Mouse (Mus musculus) kidney, embryonic 15.5 days (tissue): ENCODE data around the gene Os9. TPM values are rescaled to one million over a fixed set of nuclear protein-coding genes. Genes with fewer than 3 reads are reported as not detected.

ENCODE experiments used
- ATAC-seq: fragments of 200-750 bp; cut with Nextera tagmentation; replicated peaks from 2 replicates; pipeline ENCODE4 v1.8.0; 2017; ENCODE audit warnings: moderate TSS enrichment; ENCODE audit not compliant: low FRiP score
- H3K27ac ChIP-seq: fragments of 300-500 bp; sonication (generic); 2 replicates; pipeline ENCODE4 v1.5.1; 2015; ENCODE audit warnings: mild to moderate bottlenecking, inconsistent platforms
- H3K27me3 ChIP-seq: fragments of 300-500 bp; sonication (generic); 2 replicates; pipeline ENCODE4 v1.6.1; 2015; ENCODE audit warnings: inconsistent platforms
- H3K36me3 ChIP-seq: fragments of 300-500 bp; sonication (generic); 2 replicates; pipeline ENCODE4 v1.6.1; 2015; ENCODE audit warnings: inconsistent platforms
- H3K4me1 ChIP-seq: fragments of 300-500 bp; sonication (generic); 2 replicates; pipeline ENCODE4 v1.6.1; 2015; ENCODE audit warnings: inconsistent platforms
- H3K4me2 ChIP-seq: fragments of 300-500 bp; sonication (generic); 2 replicates; pipeline ENCODE4 v1.6.1; 2015; ENCODE audit warnings: moderate library complexity, mild to moderate bottlenecking, inconsistent platforms
- H3K4me3 ChIP-seq: fragments of 300-500 bp; sonication (generic); replicated peaks from 2 replicates; pipeline ENCODE4 v1.5.1; 2015; ENCODE audit warnings: mild to moderate bottlenecking, inconsistent platforms
- H3K9ac ChIP-seq: fragments of 300-500 bp; sonication (generic); 2 replicates; pipeline ENCODE4 v1.6.1; 2015; ENCODE audit warnings: mild to moderate bottlenecking, inconsistent platforms
- H3K9me3 ChIP-seq: fragments of 300-500 bp; sonication (generic); replicated peaks from 2 replicates; pipeline ENCODE4 v1.6.1; 2016; ENCODE audit warnings: inconsistent platforms
- WGBS: fragments of 180-500 bp; shearing (Covaris S2); methylation state at CpG from one replicate; pipeline ENCODE4 v1.1.7; 2015; ENCODE audit warnings: mixed read lengths; 5-methylcytosine and 5-hydroxymethylcytosine counted together
- polyA plus RNA-seq: library from polyadenylated mRNA; unstranded; fragments of >200 nt; fragmentation: Nextera tagmentation; extraction: Ambion mirVana; gene quantifications from 2 replicates; pipeline ENCODE4 v1.2.1, GENCODE M21; 2015

Os9 gene
- polyA plus RNA-seq, 1 experiment from 2014 or later, result 94.0 TPM

DNA sequence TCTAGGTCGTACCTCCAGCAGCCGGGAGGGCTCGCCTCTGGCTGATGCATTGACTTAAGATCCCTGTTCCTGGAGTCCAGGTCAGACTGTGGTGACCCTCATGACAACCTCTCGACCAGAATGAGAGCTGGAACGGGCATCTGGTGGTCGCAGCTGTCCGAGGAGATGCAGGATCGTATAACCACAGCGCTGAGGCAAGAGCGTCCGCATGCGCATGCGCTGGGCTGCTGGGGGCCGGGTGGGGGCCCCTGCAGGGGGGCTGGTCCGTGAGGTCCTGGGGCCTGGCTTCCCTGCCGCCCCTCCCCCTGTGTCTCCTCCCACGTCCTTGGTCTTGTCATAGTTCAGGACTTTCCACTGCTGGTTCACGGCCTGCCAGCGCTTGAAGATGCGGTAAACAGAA lies 64.4 kb downstream of the Os9 start:
- no peak overlapping the region for H3K4me2 ChIP-seq
- peaks cover 30% of the 10 kb centered on the region for H3K27me3 ChIP-seq
- H3K9me3 ChIP-seq, result no peaks in the 10 kb centered on the region
- H3K4me3 ChIP-seq, result no peak overlapping the region
- peaks cover 30% of the 10 kb centered on the region for H3K4me1 ChIP-seq
- no peak overlapping the region for H3K9ac ChIP-seq
- no peak overlapping the region for H3K27ac ChIP-seq
- no peak for ATAC-seq
- 84% methylated on average over 20 of the region's 20 CpGs for WGBS
- H3K36me3 ChIP-seq, result peaks cover 25% of the 10 kb centered on the region

DNA sequence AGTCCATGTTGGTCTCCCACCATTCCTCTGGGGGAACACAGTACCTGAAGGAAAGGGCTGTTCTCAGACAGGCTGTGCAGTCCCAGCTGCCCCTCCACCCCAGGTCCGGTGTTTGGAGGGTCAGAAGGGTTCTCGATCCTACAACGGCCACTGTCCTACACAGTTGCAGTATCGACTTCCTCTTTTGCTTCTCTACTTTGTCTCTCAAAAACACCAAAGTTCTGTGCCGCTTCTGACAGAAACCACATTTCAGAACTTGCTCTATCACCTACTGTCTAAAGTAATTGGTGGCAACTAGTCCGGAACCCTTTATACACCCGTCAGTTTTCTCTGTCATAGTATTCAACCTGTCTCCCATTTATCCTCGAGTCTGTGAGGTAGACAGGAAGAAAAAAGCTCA lies 65.5 kb downstream of the Os9 start:
- 86% methylated on average over 8 of the region's 8 CpGs for WGBS
- H3K27ac ChIP-seq, result no peak overlapping the region
- peaks cover 23% of the 10 kb centered on the region for H3K4me1 ChIP-seq
- H3K4me2 ChIP-seq, result no peak overlapping the region
- H3K36me3 ChIP-seq, result peaks cover 25% of the 10 kb centered on the region
- no peak overlapping the region for H3K9ac ChIP-seq
- no peak for ATAC-seq
- no peaks in the 10 kb centered on the region for H3K9me3 ChIP-seq
- H3K4me3 ChIP-seq, result no peak overlapping the region
- H3K27me3 ChIP-seq, result peaks cover 30% of the 10 kb centered on the region

DNA sequence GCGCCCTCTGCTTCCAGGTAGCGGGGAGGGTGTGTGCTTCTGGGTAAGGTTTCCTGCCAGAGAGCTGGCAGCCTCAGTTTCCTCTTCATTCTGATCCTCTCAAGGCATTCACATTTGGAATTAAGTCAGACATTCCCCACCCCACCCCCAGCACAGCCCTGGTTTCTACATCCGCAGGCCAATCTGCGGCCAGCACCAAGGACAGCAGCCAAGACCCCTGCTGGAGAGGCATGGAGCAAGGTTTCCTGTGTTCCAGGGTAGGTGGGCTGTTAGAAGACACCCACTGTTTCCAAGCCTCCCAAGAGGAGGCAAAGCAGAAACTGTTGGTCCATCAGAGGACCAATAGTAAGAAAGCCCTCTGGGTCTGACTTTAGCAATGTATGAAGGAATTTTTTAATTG lies 66.3 kb downstream of the Os9 start:
- WGBS, result 65% methylated on average over 4 of the region's 4 CpGs
- peaks cover 25% of the 10 kb centered on the region for H3K36me3 ChIP-seq
- H3K27me3 ChIP-seq, result peaks cover 32% of the 10 kb centered on the region
- H3K9me3 ChIP-seq, result no peaks in the 10 kb centered on the region
- H3K4me1 ChIP-seq, result peaks cover 21% of the 10 kb centered on the region
- no peak overlapping the region for H3K27ac ChIP-seq
- H3K9ac ChIP-seq, result no peak overlapping the region
- H3K4me3 ChIP-seq, result no peak overlapping the region
- no peak for ATAC-seq
- no peak overlapping the region for H3K4me2 ChIP-seq

DNA sequence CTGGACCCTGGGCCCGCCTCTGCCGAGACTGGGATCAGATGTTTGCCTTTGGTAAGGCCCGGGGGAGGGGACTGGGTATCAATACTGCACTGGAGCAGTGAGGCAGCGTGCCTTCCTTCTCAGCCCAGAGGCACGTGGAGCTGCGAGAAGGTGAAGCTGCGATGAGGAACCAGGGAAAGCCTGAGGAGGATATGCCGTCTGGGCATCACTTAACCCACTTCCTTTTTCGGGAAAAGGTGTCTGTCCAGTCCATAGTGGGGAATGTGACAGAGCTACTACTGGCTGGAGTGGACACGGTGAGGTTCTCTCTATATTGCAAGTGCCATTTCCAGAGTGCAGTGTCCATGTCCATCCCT lies 70.8 kb downstream of the Os9 start:
- peak overlapping the region; percentile 50 for H3K4me2 ChIP-seq
- H3K27me3 ChIP-seq, result peaks cover 56% of the 10 kb centered on the region
- H3K36me3 ChIP-seq, result peaks cover 6% of the 10 kb centered on the region
- H3K27ac ChIP-seq, result no peak overlapping the region
- WGBS, result 15% methylated on average over 10 of the region's 10 CpGs
- no peak overlapping the region for H3K9ac ChIP-seq
- ATAC-seq, result peak; percentile 5; the same call in 1 of the 2 replicates
- H3K4me3 ChIP-seq, result peak overlapping the region; percentile 31; the same call in 1 of the 2 replicates
- peaks cover 23% of the 10 kb centered on the region for H3K4me1 ChIP-seq
- H3K9me3 ChIP-seq, result no peaks in the 10 kb centered on the region

DNA sequence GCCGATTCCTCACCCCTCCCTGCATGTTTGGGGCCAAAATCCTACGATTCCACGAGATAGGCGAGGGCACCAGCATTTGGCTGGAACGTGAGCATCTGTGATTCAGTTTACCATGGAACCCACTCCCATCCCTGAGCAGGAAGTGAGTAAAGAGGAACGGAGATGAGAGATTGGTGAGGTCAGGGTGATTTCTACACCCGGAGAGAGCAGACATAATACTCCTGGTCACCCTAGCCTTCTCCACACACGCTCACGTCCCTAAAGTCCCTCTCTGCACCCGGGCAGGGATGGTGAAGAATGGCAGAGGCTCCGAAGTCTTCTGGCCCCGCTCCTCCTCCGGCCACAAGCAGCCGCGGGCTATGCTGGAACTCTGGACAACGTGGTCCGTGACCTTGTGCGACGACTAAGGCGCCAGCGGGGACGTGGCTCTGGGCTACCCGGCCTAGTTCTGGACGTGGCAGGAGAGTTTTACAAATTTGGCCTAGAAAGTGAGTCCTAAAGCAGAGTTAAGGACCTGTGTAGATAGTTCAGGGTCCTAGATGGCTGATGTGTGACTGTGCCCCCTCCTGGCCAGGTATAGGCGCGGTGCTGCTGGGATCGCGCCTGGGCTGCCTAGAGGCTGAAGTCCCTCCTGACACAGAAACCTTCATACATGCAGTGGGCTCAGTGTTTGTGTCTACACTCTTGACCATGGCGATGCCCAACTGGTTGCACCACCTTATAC lies 71.4 kb downstream of the Os9 start:
- H3K9ac ChIP-seq, result no peak overlapping the region
- 2% methylated on average over 29 of the region's 29 CpGs for WGBS
- H3K9me3 ChIP-seq, result no peaks in the 10 kb centered on the region
- peaks cover 11% of the 10 kb centered on the region for H3K36me3 ChIP-seq
- 0 out of 2 replicates have a peak, but pooled peaks have one; percentile 5 for ATAC-seq
- no peak overlapping the region for H3K27ac ChIP-seq
- H3K4me1 ChIP-seq, result peaks cover 23% of the 10 kb centered on the region
- peaks cover 56% of the 10 kb centered on the region for H3K27me3 ChIP-seq
- H3K4me2 ChIP-seq, result peak overlapping the region; percentile 50
- H3K4me3 ChIP-seq, result peak overlapping the region; percentile 31

DNA sequence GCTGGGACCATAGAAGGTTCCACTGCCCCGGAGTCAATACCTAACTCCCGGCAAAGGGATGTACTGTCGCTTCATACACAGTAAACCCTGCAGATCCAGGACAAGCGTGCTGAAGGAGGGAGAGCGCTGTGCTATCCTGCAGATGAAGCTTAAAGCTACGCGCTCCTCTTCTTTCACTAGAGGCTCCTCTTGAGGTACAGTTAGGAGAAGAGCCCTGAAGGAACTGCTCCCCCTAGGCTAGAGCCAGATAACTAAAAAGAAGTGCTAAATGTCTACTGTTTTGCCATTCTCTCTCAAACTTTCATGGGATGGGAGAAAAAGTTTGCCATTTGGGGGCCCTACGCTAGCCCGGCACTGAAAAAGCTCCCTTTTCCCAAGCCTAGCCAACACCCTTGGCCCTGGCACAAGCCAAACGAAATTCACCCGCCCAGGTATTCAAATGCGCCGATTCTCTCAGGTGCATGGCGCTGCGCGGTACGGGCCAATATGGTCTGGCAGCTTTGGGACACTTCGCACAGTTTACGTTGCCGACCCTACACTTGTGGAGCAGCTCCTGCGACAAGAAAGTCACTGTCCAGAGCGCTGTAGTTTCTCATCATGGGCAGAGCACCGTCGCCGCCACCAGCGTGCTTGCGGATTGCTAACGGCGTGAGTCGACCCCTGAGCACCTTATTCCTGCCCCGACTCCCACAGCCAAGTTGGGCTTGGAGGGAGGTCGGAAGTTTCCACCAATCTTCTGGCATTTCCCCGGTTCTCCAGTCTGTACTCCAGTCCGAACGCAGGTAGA lies 72.1 kb downstream of the Os9 start:
- WGBS, result 4% methylated on average over 35 of the region's 35 CpGs
- Histone ChIP-seq H3K4me2 (peak overlapping the region; percentile 50), H3K27ac (no peak overlapping the region), H3K4me1 (peaks cover 23% of the 10 kb centered on the region), H3K36me3 (peaks cover 17% of the 10 kb centered on the region), H3K4me3 (peak overlapping the region; percentile 31), H3K9me3 (no peaks in the 10 kb centered on the region), H3K9ac (peak overlapping the region; percentile 14; the same call in 1 of the 2 replicates), H3K27me3 (peaks cover 56% of the 10 kb centered on the region)
- no peak for ATAC-seq

DNA sequence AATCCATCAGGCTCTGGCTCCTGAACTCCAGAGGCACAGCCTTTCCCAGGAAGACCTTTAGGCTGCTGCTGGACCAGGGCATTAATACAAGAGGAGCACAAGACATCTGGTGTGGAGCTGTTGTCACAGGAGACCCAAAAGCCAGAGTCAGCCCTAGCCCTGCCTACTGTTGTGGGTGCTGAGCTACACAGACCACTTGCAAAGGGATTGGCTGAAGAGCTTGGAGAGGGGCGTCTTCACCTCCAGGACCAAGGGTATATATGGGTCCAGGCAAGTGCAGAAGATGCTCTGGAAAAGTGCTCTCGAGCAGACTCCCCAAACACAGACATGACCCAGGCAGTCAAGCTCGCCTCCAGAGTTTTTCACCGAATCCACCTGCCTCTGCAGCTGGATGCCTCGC lies 73.0 kb downstream of the Os9 start, which contains the start of gene Cyp27b1:
Gene Cyp27b1 (plus strand): TSS at position 297 of the 400 bp plus-strand sequence.
- H3K27me3 ChIP-seq, result peaks cover 56% of the 10 kb centered on the region
- peaks cover 17% of the 10 kb centered on the region for H3K36me3 ChIP-seq
- H3K4me1 ChIP-seq, result peaks cover 29% of the 10 kb centered on the region
- 33% methylated on average over 5 of the region's 5 CpGs for WGBS
- H3K9ac ChIP-seq, result peak within 1 kb of the TSS; percentile 14; the same call in 1 of the 2 replicates
- H3K27ac ChIP-seq, result no peak within 1 kb of the TSS
- H3K9me3 ChIP-seq, result no peaks in the 10 kb centered on the region
- H3K4me2 ChIP-seq, result peak within 1 kb of the TSS; percentile 50
- ATAC-seq, result no peak
- H3K4me3 ChIP-seq, result peak within 1 kb of the TSS; percentile 31

Other genes starting within 250 kb of the Os9 start
- gene Atp23, start 219.8 kb downstream of the Os9 start, polyA plus RNA-seq, result 18.3 and 19.5 TPM in 2 replicates
- 67.5 and 73.2 TPM in 2 replicates for gene Ctdsp2, start 142.4 kb downstream of the Os9 start, polyA plus RNA-seq
- 0.10 and 0.36 TPM in 2 replicates for gene Avil, start 120.4 kb downstream of the Os9 start, polyA plus RNA-seq
- gene Tsfm, start 90.3 kb downstream of the Os9 start, polyA plus RNA-seq, result 96.4 and 99.7 TPM in 2 replicates
- 59.4 and 67.4 TPM in 2 replicates for gene Mettl1, start 79.7 kb downstream of the Os9 start, polyA plus RNA-seq
- gene Eef1akmt3, start 79.6 kb downstream of the Os9 start, polyA plus RNA-seq, result 0.93 and 1.00 TPM in 2 replicates
- 9.9 and 12.3 TPM in 2 replicates for gene Cyp27b1, start 72.9 kb downstream of the Os9 start, polyA plus RNA-seq
- 1.1 and 1.4 TPM in 2 replicates for gene March9, start 60.9 kb downstream of the Os9 start, polyA plus RNA-seq
- 1,852 and 1,884 TPM in 2 replicates for gene Cdk4, start 57.6 kb downstream of the Os9 start, polyA plus RNA-seq
- 185 and 189 TPM in 2 replicates for gene Tspan31, start 50.9 kb downstream of the Os9 start, polyA plus RNA-seq
- 0.04 and 0.42 TPM in 2 replicates for gene Agap2, start 45.8 kb downstream of the Os9 start, polyA plus RNA-seq
- gene B4galnt1, start 44.1 kb upstream of the Os9 start, polyA plus RNA-seq, result 7.5 and 7.7 TPM in 2 replicates
- gene Slc26a10, start 59.5 kb upstream of the Os9 start, polyA plus RNA-seq, result 3.1 and 3.3 TPM in 2 replicates
- gene Arhgef25, start 69.0 kb upstream of the Os9 start, polyA plus RNA-seq, result 40.6 and 52.6 TPM in 2 replicates
- 100 and 129 TPM in 2 replicates for gene Dtx3, start 74.6 kb upstream of the Os9 start, polyA plus RNA-seq
- 41.1 and 43.5 TPM in 2 replicates for gene Pip4k2c, start 90.5 kb upstream of the Os9 start, polyA plus RNA-seq
- gene Kif5a, start 142.2 kb upstream of the Os9 start, polyA plus RNA-seq, result 1.1 and 1.9 TPM in 2 replicates
- gene Dctn2, start 145.2 kb upstream of the Os9 start, polyA plus RNA-seq, result 169 and 189 TPM in 2 replicates
- gene Mbd6, start 167.9 kb upstream of the Os9 start, polyA plus RNA-seq, result 15.9 and 16.1 TPM in 2 replicates
- 120 and 127 TPM in 2 replicates for gene Mars, start 190.7 kb upstream of the Os9 start, polyA plus RNA-seq
- 3.1 and 3.3 TPM in 2 replicates for gene Arhgap9, start 200.8 kb upstream of the Os9 start, polyA plus RNA-seq
- gene Gli1, start 220.8 kb upstream of the Os9 start, polyA plus RNA-seq, result 6.3 and 8.2 TPM in 2 replicates
- not detected in 2 replicates for gene Inhbe, start 233.3 kb upstream of the Os9 start, polyA plus RNA-seq
- 0.19 and 0.45 TPM in 2 replicates for gene Inhbc, start 249.3 kb upstream of the Os9 start, polyA plus RNA-seq